Mouse (Mus musculus): ENCODE results near the gene Dnajc19.

The Dnajc19 gene

GRCm38 (mm10) chr3:34021259-34021828 is 59.8 kb downstream of the Dnajc19 start:
- no peak for DNase-seq

- DNase-seq, result peak; percentile 7 to 20
Measured at GRCm38 (mm10) chr3:34020382-34021258, 60.5 kb downstream of the Dnajc19 start.

GRCm38 (mm10) chr3:34019540-34020381 is 61.4 kb downstream of the Dnajc19 start, which contains the start of gene Fxr1:
TSS of gene Fxr1 (plus strand) at chr3:34019943.
- DNase-seq, result peak; percentile 75 to 80

GRCm38 (mm10) chr3:34008191-34008590 is 72.9 kb downstream of the Dnajc19 start:
- no peak for DNase-seq

- no peak for DNase-seq
Measured at GRCm38 (mm10) chr3:34007611-34008010, 73.5 kb downstream of the Dnajc19 start.

- no peak for DNase-seq
Measured at GRCm38 (mm10) chr3:34006824-34007223, 74.3 kb downstream of the Dnajc19 start.

- no peak for DNase-seq
Measured at GRCm38 (mm10) chr3:34006301-34006700, 74.8 kb downstream of the Dnajc19 start.

Data from spleen, adult 18-20 months (tissue).